Mouse (Mus musculus): ENCODE measurements at regions not wholly inside any gene's neighbourhood (a gene's known extent, or its start where the extent isn't known, plus 50 kb on each side); places are given as distances from the start of the nearest gene placed in this dataset.

DNA sequence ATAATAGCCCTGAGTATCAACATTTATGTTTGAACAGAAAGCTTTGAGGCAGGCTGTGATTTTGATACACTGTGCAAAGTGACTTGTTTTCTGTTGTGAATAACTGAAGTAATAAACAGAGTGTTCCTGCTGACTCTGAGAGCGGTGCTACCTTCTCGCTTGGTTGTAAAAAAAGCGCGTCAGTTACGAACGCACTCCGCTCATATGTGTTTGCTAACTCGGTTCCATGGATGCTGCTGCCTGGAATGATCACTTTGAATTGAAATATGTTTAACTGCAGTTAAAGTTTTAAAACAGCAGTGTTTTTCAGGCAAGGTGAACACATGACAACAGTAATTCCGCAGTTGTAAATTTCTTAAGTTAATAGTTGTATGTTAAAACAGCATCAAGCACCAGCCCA lies 567.7 kb downstream of the Prkd1 start:
- H3K27me3 ChIP-seq (ENCODE audit: control insufficient read depth, insufficient read depth, low read length): no peaks in the 10 kb centered on the region
- 86% methylated on average over 9 of the region's 9 CpGs for WGBS
- no peak for DNase-seq

DNA sequence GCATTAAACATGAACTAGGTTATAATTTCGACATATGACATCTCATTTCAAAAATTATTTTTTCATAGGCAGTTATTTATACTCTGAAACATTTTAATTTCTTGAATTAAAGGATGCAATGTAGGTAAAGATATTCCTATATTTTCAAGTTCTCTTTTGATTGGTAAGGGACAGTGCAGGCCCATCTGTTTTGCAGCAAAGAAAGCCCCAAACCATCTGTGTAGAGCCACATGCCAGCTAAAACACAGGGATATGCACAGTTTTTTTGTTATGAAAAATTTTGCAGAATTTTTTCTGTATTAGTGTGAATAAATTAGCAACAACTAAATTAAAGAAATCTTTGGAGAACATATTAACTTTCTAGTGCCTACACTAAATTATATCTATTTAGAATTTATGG lies 567.3 kb downstream of the Prkd1 start:
- intact Hi-C loops (cut with DNase I): no loop called here
- H3K36me3 ChIP-seq (ENCODE audit: control insufficient read depth, insufficient read depth, low read length): no peaks in the 10 kb centered on the region
- no peak for DNase-seq
- H3K9ac ChIP-seq (ENCODE audit: low read depth, low read length): no peak overlapping the region
- no peak overlapping the region for H3K4me3 ChIP-seq
- no peak for TF ChIP-seq EP300 (IDR thresholded peaks at IDR 0.05; ENCODE audit: insufficient read depth, low read depth, low read length)
- no peak for TF ChIP-seq POLR2A (IDR thresholded peaks at IDR 0.05; ENCODE audit: insufficient read depth, low read depth, low read length)
- TF ChIP-seq CTCF (IDR thresholded peaks at IDR 0.05): no peak
- H3K27ac ChIP-seq: no peak overlapping the region
- no peaks in the 10 kb centered on the region for H3K79me2 ChIP-seq (replicated peaks; ENCODE audit: control insufficient read depth, insufficient read depth, low read length)
- H3K27me3 ChIP-seq (ENCODE audit: control insufficient read depth, insufficient read depth, low read length): no peaks in the 10 kb centered on the region
- 54% methylated on average over 1 of the region's 1 CpGs for WGBS
- no peaks in the 10 kb centered on the region for H3K4me1 ChIP-seq (ENCODE audit: control insufficient read depth, insufficient read depth, low read length)

More for the DNA sequence above, 567.7 kb downstream of the Prkd1 start:
- intact Hi-C loops (cut with DNase I): no loop called here
- no peaks in the 10 kb centered on the region for H3K36me3 ChIP-seq (ENCODE audit: control insufficient read depth, insufficient read depth, low read length)
- no peak overlapping the region for H3K27ac ChIP-seq
- H3K4me1 ChIP-seq (ENCODE audit: control insufficient read depth, insufficient read depth, low read length): no peaks in the 10 kb centered on the region
- TF ChIP-seq CTCF (IDR thresholded peaks at IDR 0.05) (no peak), EP300 (IDR thresholded peaks at IDR 0.05; ENCODE audit: insufficient read depth, low read depth, low read length) (no peak), POLR2A (IDR thresholded peaks at IDR 0.05; ENCODE audit: insufficient read depth, low read depth, low read length) (no peak)
- H3K9ac ChIP-seq (ENCODE audit: low read depth, low read length): no peak overlapping the region
- no peak overlapping the region for H3K4me3 ChIP-seq
- H3K79me2 ChIP-seq (replicated peaks; ENCODE audit: control insufficient read depth, insufficient read depth, low read length): no peaks in the 10 kb centered on the region

DNA sequence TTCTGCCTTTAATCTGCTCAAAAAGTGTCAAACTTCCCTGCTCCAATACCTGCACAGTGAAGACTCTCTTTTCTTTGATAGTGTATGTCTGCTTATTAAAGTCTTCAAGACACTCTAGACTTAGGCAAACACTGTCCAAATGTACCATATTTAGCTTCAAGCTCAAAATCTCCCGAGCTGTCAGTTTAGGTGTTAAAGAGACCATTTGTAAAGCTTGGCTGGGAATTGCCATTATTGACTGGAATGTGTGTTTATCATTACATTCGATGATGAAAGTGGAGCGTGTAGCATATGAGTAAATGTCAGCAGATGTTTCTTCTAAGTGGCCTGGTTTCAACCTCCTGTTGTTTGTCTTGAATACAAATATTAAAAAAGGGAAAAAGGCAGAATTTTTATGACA lies 564.4 kb downstream of the Prkd1 start:
- 56% methylated on average over 3 of the region's 3 CpGs for WGBS

DNA sequence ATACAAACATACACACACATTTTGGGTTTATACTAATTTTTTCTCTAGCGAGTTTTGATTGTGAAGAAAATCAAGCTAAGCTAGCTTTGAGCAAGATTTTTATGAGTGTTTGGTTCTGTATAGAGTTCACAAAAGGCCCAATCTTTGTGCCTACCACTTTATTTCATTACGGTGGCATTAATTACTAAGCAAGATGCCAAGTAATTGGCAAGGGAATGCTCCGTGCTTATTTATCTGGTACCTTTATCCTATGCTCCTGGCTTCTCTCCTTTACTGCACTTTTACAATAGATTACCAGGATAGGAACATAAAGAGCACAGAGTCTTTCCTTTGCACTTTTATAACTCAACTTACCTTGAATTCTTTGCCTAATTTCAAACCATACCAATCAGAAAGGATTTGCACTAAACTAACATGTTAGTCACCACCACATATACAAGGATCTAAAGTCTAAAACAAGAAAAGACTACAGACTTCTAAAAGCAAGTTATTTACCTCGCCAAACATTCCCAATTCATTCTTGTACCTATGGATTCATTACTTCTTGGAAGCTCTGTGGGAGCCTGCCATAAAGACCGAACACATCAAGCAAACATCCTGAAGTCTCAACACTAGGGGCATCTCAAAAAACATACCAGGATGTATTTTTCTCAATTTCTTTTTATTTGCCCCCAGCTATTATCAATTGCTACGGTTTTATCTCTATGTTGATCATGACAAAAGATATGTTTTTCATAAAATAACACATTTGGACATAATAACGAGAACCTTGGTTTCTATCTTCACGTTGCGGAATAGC lies 537.5 kb downstream of the Prkd1 start:
- Histone ChIP-seq H3K4me1 (ENCODE audit: control insufficient read depth, insufficient read depth, low read length) (no peaks in the 10 kb centered on the region), H3K79me2 (replicated peaks; ENCODE audit: control insufficient read depth, insufficient read depth, low read length) (no peaks in the 10 kb centered on the region), H3K27me3 (ENCODE audit: control insufficient read depth, insufficient read depth, low read length) (no peaks in the 10 kb centered on the region), H3K27ac (no peak overlapping the region), H3K36me3 (ENCODE audit: control insufficient read depth, insufficient read depth, low read length) (no peaks in the 10 kb centered on the region), H3K9ac (ENCODE audit: low read depth, low read length) (no peak overlapping the region), H3K4me3 (no peak overlapping the region)
- no peak for TF ChIP-seq EP300 (IDR thresholded peaks at IDR 0.05; ENCODE audit: insufficient read depth, low read depth, low read length)
- no peak for TF ChIP-seq CTCF (IDR thresholded peaks at IDR 0.05)
- no peak for TF ChIP-seq POLR2A (IDR thresholded peaks at IDR 0.05; ENCODE audit: insufficient read depth, low read depth, low read length)
- WGBS: 80% methylated on average over 9 of the region's 9 CpGs
- DNase-seq: no peak
- intact Hi-C loops (cut with DNase I): no loop called here

More for the DNA sequence above, 564.4 kb downstream of the Prkd1 start:
- no peak for TF ChIP-seq CTCF (IDR thresholded peaks at IDR 0.05)
- no peak for TF ChIP-seq EP300 (IDR thresholded peaks at IDR 0.05; ENCODE audit: insufficient read depth, low read depth, low read length)
- TF ChIP-seq POLR2A (IDR thresholded peaks at IDR 0.05; ENCODE audit: insufficient read depth, low read depth, low read length): no peak
- no peak overlapping the region for H3K27ac ChIP-seq
- H3K36me3 ChIP-seq (ENCODE audit: control insufficient read depth, insufficient read depth, low read length): no peaks in the 10 kb centered on the region
- no peak overlapping the region for H3K4me3 ChIP-seq
- H3K9ac ChIP-seq (ENCODE audit: low read depth, low read length): no peak overlapping the region
- H3K4me1 ChIP-seq (ENCODE audit: control insufficient read depth, insufficient read depth, low read length): no peaks in the 10 kb centered on the region
- no peaks in the 10 kb centered on the region for H3K27me3 ChIP-seq (ENCODE audit: control insufficient read depth, insufficient read depth, low read length)
- H3K79me2 ChIP-seq (replicated peaks; ENCODE audit: control insufficient read depth, insufficient read depth, low read length): no peaks in the 10 kb centered on the region
- intact Hi-C loops (cut with DNase I): no loop called here
- no peak for DNase-seq

DNA sequence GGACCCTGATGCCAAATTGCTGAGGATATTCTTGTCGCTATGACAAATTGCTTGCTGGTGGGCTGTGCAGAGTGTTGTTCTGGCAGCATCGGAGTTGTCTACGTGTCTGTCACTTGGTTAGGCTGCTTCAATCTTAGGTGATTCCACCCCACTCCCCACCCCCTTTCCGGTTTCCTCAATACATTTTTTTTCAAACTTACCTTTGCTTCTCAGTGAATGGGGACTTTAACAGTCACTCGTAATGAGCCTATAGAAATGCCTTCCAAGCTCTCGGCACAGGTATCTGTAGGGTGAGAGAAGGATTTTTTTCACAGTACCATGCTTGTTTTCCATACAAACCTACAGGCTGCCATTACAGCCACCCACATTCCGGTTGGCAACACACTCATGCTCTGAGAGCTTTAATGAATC lies 536.8 kb downstream of the Prkd1 start:
- H3K27me3 ChIP-seq (ENCODE audit: control insufficient read depth, insufficient read depth, low read length): no peaks in the 10 kb centered on the region
- H3K4me1 ChIP-seq (ENCODE audit: control insufficient read depth, insufficient read depth, low read length): no peaks in the 10 kb centered on the region
- 83% methylated on average over 7 of the region's 7 CpGs for WGBS
- H3K4me3 ChIP-seq: no peak overlapping the region
- no peak for DNase-seq
- H3K27ac ChIP-seq: no peak overlapping the region
- no peak overlapping the region for H3K9ac ChIP-seq (ENCODE audit: low read depth, low read length)
- TF ChIP-seq EP300 (IDR thresholded peaks at IDR 0.05; ENCODE audit: insufficient read depth, low read depth, low read length) (no peak), CTCF (IDR thresholded peaks at IDR 0.05) (no peak), POLR2A (IDR thresholded peaks at IDR 0.05; ENCODE audit: insufficient read depth, low read depth, low read length) (no peak)
- no peaks in the 10 kb centered on the region for H3K36me3 ChIP-seq (ENCODE audit: control insufficient read depth, insufficient read depth, low read length)
- intact Hi-C loops (cut with DNase I): no loop called here
- no peaks in the 10 kb centered on the region for H3K79me2 ChIP-seq (replicated peaks; ENCODE audit: control insufficient read depth, insufficient read depth, low read length)

DNA sequence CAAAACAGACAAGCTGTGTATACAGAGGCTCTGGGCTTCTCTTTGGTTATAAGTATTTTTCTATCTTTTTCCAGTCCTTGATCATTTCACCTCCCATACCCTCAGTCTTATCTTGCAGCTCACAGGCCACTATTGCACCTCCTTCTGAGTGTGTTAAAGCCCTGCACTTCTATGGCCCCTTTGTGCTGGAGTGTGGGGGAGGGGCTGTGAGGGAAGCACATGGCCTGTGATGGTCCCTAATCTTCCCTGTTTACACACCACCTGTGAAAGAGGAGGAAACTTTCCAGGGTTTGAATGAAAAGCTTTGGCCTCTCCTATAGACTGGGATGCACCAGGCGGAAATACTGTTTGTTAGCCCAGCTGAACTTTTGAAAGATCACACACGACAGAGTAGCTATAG lies 533.0 kb downstream of the Prkd1 start:
- no peaks in the 10 kb centered on the region for H3K79me2 ChIP-seq (replicated peaks; ENCODE audit: control insufficient read depth, insufficient read depth, low read length)
- no peak overlapping the region for H3K4me3 ChIP-seq
- DNase-seq: no peak
- WGBS: 70% methylated on average over 2 of the region's 2 CpGs
- no peak overlapping the region for H3K27ac ChIP-seq
- no peaks in the 10 kb centered on the region for H3K36me3 ChIP-seq (ENCODE audit: control insufficient read depth, insufficient read depth, low read length)
- TF ChIP-seq POLR2A (IDR thresholded peaks at IDR 0.05; ENCODE audit: insufficient read depth, low read depth, low read length) (no peak), EP300 (IDR thresholded peaks at IDR 0.05; ENCODE audit: insufficient read depth, low read depth, low read length) (no peak), CTCF (IDR thresholded peaks at IDR 0.05) (no peak)
- no peaks in the 10 kb centered on the region for H3K4me1 ChIP-seq (ENCODE audit: control insufficient read depth, insufficient read depth, low read length)
- intact Hi-C loops (cut with DNase I): no loop called here
- H3K9ac ChIP-seq (ENCODE audit: low read depth, low read length): no peak overlapping the region
- no peaks in the 10 kb centered on the region for H3K27me3 ChIP-seq (ENCODE audit: control insufficient read depth, insufficient read depth, low read length)
